Mouse (Mus musculus) frontal cortex, postnatal 14 days (tissue): ENCODE data around the gene Zdhhc18.
A peak's percentile ranks its signal among the peaks of the same experiment; 100 is the strongest.

Experiments used
- DNase-seq, 2 experiments: peaks; one replicate each; pipeline ENCODE4 v3.0.0; 2022; ENCODE audit warnings: low spot score in 2 of 2

Gene Zdhhc18

GRCm38 (mm10) chr4:133604856-133605255, 45.1 kb downstream of the Zdhhc18 start:
- DNase-seq: no peak

GRCm38 (mm10) chr4:133604175-133604574, 45.8 kb downstream of the Zdhhc18 start:
- DNase-seq: no peak

DNA sequence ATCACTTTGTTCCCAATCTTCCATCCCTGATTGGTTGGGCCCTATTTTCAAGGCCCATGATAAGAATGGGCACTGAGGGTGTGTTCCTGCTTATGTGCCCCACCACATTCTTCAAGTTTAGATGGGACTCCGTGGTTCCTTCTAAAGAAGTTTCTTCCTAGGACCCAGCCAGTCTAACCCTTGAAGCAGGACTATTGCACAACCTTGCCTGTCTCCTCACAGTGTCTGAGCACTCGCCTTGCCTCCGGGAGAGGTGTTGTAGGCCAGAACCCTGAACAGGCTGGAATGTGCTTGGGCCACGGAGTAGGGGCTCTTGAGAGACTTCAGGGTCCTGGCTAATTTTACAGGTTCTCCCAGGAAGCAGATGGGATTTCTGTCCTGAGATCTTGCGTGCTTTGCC, 46.9 kb downstream of the Zdhhc18 start:
- no peak for DNase-seq

GRCm38 (mm10) chr4:133601721-133602218, 48.2 kb downstream of the Zdhhc18 start, which contains the start of gene Sfn:
Gene Sfn, minus strand, starts transcription at chr4:133602168.
- DNase-seq: no peak

DNA sequence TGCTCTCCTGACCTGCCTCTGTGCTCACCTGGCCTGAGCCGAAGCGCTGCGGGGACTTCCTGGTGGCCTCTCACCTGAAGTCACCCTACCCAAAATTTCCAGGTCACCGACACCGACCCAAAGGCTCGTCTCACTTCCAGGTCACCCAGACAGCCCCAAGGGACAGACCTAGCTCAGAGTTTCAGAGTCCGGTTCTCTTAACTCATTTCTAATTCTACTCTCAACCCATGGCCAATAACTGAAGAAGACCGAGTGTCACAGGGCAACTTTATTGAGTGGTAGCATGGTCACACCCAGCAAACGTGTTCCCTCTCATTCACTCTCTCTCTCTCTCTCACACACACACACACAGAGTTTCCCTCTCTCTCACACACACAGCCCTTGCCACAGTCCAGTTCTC, 49.6 kb downstream of the Zdhhc18 start:
- DNase-seq: no peak

DNA sequence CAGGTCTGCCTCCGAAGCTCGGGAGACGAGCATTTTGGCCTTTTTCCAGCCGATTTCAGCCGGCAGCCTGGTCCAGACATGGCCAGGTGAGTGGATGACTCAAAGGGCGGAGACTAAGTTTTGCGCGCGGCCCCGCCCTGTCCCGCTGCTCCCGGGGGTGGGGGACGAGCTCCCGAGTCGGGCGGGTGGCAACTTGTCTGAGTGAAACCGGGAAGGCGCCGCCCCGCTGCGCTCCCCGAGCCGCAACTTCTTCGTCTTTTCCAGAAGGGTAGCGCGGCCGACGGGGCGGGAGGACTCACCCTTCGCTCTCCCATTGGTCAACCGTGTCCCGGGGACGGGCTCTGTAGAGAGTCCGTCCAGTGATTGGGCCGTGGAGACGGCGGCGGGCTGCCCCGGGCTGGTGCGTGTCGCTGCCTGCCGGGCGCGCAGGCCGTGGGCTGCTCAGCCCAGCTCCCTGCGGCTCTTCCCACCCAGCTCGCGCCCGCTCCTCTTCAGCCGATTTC, 50.3 kb downstream of the Zdhhc18 start:
- DNase-seq: peak; percentile 51 to 68

GRCm38 (mm10) chr4:133599116-133599515, 50.8 kb downstream of the Zdhhc18 start:
- no peak for DNase-seq

- DNase-seq: no peak
Observed at GRCm38 (mm10) chr4:133598616-133599015, 51.3 kb downstream of the Zdhhc18 start.

- DNase-seq: no peak
Observed at GRCm38 (mm10) chr4:133596084-133596483, 53.9 kb downstream of the Zdhhc18 start.

- no peak for DNase-seq
Observed at GRCm38 (mm10) chr4:133595538-133595937, 54.4 kb downstream of the Zdhhc18 start.

- DNase-seq: peak in 1 of 2 experiments; percentile 51
Observed at GRCm38 (mm10) chr4:133592570-133592969, 57.4 kb downstream of the Zdhhc18 start.

GRCm38 (mm10) chr4:133584059-133584951, 65.6 kb downstream of the Zdhhc18 start, which contains the start of gene Gpn2:
Gene Gpn2, plus strand, starts transcription at chr4:133584362.
- peak; percentile 56 to 79 for DNase-seq

DNA sequence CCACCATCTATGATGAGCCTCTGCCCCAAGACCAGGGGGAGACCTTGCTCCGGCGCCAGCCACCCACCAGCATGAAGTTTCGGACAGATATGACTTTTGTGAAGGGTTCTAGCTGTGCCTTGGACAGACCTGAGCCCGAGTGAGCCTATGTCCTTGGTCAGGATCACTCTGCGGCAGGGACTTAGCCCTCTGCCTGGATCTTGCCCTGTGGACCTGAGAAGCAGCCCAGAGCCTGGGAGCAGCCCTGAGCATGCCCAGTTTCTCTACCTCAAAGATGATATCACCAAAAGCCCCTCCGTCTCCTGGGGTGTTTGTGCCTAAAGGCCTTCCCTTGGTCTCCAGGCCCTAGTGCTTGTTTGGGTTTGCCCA, 66.3 kb downstream of the Zdhhc18 start:
- no peak for DNase-seq

DNA sequence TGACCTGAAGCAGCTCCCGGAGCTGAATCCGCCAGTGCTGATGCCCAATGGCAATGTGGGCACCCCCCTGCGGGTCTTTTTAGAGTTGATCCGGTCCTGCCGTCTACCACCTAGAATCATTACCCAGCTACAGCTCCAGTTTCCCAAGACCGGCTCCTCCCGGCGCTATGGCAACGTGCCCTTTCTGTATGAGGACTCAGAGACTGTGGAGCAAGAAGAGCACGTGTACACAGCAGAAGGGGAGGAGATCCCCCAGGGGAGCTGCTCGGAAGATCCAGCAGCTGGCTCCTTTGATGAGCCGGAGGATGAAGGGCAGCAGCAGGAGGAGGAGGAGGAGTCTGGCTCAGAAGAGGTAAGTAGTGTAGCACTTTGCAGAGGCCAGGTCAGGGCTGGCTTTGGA, 72.0 kb downstream of the Zdhhc18 start:
- no peak for DNase-seq

GRCm38 (mm10) chr4:133574843-133575202, 75.1 kb downstream of the Zdhhc18 start:
- peak in 1 of 2 experiments; percentile 10 for DNase-seq

- peak; percentile 84 to 89 for DNase-seq
Observed at GRCm38 (mm10) chr4:133574070-133574842, 75.7 kb downstream of the Zdhhc18 start, which contains the start of gene Gpatch3. Gene Gpatch3, plus strand, starts transcription at chr4:133574745.

- no peak for DNase-seq
Observed at GRCm38 (mm10) chr4:133570066-133570466, 79.9 kb downstream of the Zdhhc18 start.

GRCm38 (mm10) chr4:133569291-133570065, 80.5 kb downstream of the Zdhhc18 start:
- DNase-seq: no peak

GRCm38 (mm10) chr4:133567251-133567650, 82.7 kb downstream of the Zdhhc18 start:
- no peak for DNase-seq

DNA sequence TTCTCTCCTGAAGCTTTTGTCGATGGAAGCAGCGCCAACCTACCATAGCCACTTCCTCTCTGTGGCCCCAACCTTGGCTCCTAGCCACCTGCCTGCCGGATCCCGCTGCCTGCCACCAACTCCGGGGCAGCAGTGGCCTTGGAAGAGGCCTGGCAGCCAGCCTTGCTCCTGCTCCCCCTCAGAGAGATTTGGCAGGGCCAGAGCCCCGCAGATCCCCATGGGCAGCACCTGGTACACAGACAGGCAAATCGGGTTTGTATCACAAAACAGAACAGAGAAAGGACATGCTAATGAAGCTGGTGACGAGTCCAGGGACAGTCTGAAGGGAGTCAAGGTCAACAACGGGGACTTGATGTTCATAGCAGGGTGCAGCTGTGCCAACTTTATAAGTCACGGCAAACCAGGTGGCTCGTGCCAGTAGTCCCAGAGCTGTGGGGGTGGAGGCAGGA, 86.8 kb downstream of the Zdhhc18 start:
- DNase-seq: no peak

DNA sequence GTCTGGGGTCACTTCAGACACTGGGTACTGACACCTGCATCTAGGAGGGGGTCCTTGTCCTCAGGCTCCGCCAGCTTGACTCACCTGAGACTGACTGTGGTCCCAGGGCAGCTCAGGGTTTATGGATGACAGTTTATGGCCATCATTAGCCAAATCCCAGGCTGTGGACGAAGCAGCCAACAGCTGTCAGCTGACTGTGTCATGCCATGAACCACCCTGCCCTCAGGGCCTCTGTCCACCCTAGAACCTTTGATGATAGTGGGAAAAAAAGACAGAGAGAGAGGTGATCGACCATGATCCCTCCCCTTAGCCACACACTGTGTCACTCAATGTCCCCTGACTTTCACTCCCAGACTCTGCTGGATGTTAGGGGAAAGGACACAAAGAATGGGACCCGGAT, 88.3 kb downstream of the Zdhhc18 start:
- no peak for DNase-seq
